Mouse (Mus musculus) lung, embryonic 15.5 days (tissue): ENCODE data around the gene 4931406C07Rik. TPM values are rescaled to one million over a fixed set of nuclear protein-coding genes. Genes with fewer than 3 reads are reported as not detected.
"Not testable (repeated sequence)": the region's sequence is repeated elsewhere in the genome, so short reads cannot be mapped to it uniquely, and the experiment has no call there.

Experiments
- ATAC-seq: fragments of 200-750 bp; cut with Nextera tagmentation; 2 replicates; pipeline ENCODE4 v1.8.0; 2017; ENCODE audit warnings: moderate number of reproducible peaks, borderline replicate concordance; ENCODE audit not compliant: low FRiP score, low TSS enrichment; ENCODE audit errors: extremely low read depth
- H3K27ac ChIP-seq: fragments of 300-500 bp; sonication (generic); 2 replicates; pipeline ENCODE4 v1.5.1; 2015; ENCODE audit warnings: moderate library complexity, mild to moderate bottlenecking, inconsistent platforms
- H3K27me3 ChIP-seq: fragments of 300-500 bp; sonication (generic); 2 replicates; pipeline ENCODE4 v1.6.1; 2015; ENCODE audit warnings: inconsistent platforms
- H3K36me3 ChIP-seq: fragments of 300-500 bp; sonication (generic); 2 replicates; pipeline ENCODE4 v1.6.1; 2015; ENCODE audit warnings: inconsistent platforms
- H3K4me1 ChIP-seq: fragments of 300-500 bp; sonication (generic); 2 replicates; pipeline ENCODE4 v1.6.1; 2015; ENCODE audit warnings: inconsistent platforms
- H3K4me2 ChIP-seq: fragments of 300-500 bp; sonication (generic); 2 replicates; pipeline ENCODE4 v1.6.1; 2015; ENCODE audit warnings: inconsistent platforms, mild to moderate bottlenecking, moderate library complexity
- H3K4me3 ChIP-seq: fragments of 300-500 bp; sonication (generic); 2 replicates; pipeline ENCODE4 v1.5.1; 2015; ENCODE audit warnings: mild to moderate bottlenecking, inconsistent platforms
- H3K9ac ChIP-seq: fragments of 300-500 bp; sonication (generic); 2 replicates; pipeline ENCODE4 v1.6.1; 2015; ENCODE audit warnings: inconsistent platforms
- H3K9me3 ChIP-seq: fragments of 300-500 bp; sonication (generic); 2 replicates; pipeline ENCODE4 v1.6.1; 2016; ENCODE audit warnings: inconsistent platforms
- WGBS: fragments of 180-500 bp; shearing (Covaris S2); methylation state at CpG from one replicate; pipeline ENCODE4 v1.1.7; 2015; 5-methylcytosine and 5-hydroxymethylcytosine counted together
- polyA plus RNA-seq: library from polyadenylated mRNA; unstranded; fragments of >200 nt; fragmentation: Nextera tagmentation; extraction: Ambion mirVana; gene quantifications from 2 replicates; pipeline ENCODE4 v1.2.1, GENCODE M21; 2015

4931406C07Rik gene
- 9.0 and 10.0 TPM in 2 replicates for polyA plus RNA-seq

GRCm38 (mm10) chr9:15306398-15307119, at the start of gene 4931406C07Rik:
TSS of gene 4931406C07Rik (minus strand) at chr9:15306448.
- Histone ChIP-seq H3K27ac (peak within 1 kb of the TSS; percentile 91), H3K36me3 (peaks cover 27% of the 10 kb centered on the region), H3K9ac (peak within 1 kb of the TSS; percentile 91), H3K4me3 (peak within 1 kb of the TSS; percentile 72), H3K9me3 (no peaks in the 10 kb centered on the region), H3K4me2 (peak within 1 kb of the TSS; percentile 60), H3K4me1 (peaks cover 21% of the 10 kb centered on the region), H3K27me3 (no peaks in the 10 kb centered on the region)
- ATAC-seq, result peak; percentile 73
- under 1% methylated on average over 35 of the region's 35 CpGs for WGBS

- Histone ChIP-seq H3K4me2 (no peak overlapping the region), H3K4me3 (no peak overlapping the region), H3K27me3 (no peaks in the 10 kb centered on the region), H3K4me1 (no peaks in the 10 kb centered on the region), H3K36me3 (peaks cover 58% of the 10 kb centered on the region), H3K9ac (no peak overlapping the region), H3K27ac (no peak overlapping the region), H3K9me3 (no peaks in the 10 kb centered on the region)
- 59% methylated on average over 2 of the region's 2 CpGs for WGBS
- no peak for ATAC-seq
These were observed 43.7 kb upstream of the 4931406C07Rik start for GRCm38 (mm10) chr9:15349925-15350324.

- Histone ChIP-seq H3K4me3 (no peak overlapping the region), H3K27me3 (no peaks in the 10 kb centered on the region), H3K27ac (no peak overlapping the region), H3K9me3 (no peaks in the 10 kb centered on the region), H3K36me3 (peaks cover 82% of the 10 kb centered on the region), H3K4me1 (no peaks in the 10 kb centered on the region), H3K9ac (no peak overlapping the region), H3K4me2 (no peak overlapping the region)
- ATAC-seq, result no peak
- WGBS, result 82% methylated on average over 4 of the region's 4 CpGs
These were observed 31.5 kb upstream of the 4931406C07Rik start for GRCm38 (mm10) chr9:15337776-15338175.

GRCm38 (mm10) chr9:15318170-15318742, 12.0 kb upstream of the 4931406C07Rik start:
- no peaks in the 10 kb centered on the region for H3K9me3 ChIP-seq
- no peak overlapping the region for H3K4me2 ChIP-seq
- no peaks in the 10 kb centered on the region for H3K27me3 ChIP-seq
- no peak overlapping the region for H3K4me3 ChIP-seq
- no peaks in the 10 kb centered on the region for H3K4me1 ChIP-seq
- H3K27ac ChIP-seq, result no peak overlapping the region
- H3K9ac ChIP-seq, result no peak overlapping the region
- peaks cover 61% of the 10 kb centered on the region for H3K36me3 ChIP-seq
- 74% methylated on average over 2 of the region's 2 CpGs for WGBS
- no peak for ATAC-seq

GRCm38 (mm10) chr9:15317223-15318169, 11.2 kb upstream of the 4931406C07Rik start:
- 51% methylated on average over 5 of the region's 5 CpGs for WGBS
- no peak overlapping the region for H3K4me2 ChIP-seq
- ATAC-seq, result no peak
- no peaks in the 10 kb centered on the region for H3K27me3 ChIP-seq
- no peaks in the 10 kb centered on the region for H3K9me3 ChIP-seq
- no peaks in the 10 kb centered on the region for H3K4me1 ChIP-seq
- H3K27ac ChIP-seq, result no peak overlapping the region
- no peak overlapping the region for H3K9ac ChIP-seq
- H3K36me3 ChIP-seq, result peaks cover 59% of the 10 kb centered on the region
- H3K4me3 ChIP-seq, result no peak overlapping the region

GRCm38 (mm10) chr9:15316296-15316695, 10.0 kb upstream of the 4931406C07Rik start:
- H3K4me2 ChIP-seq, H3K4me3 ChIP-seq, H3K27me3 ChIP-seq, ATAC-seq, H3K27ac ChIP-seq, H3K9ac ChIP-seq, H3K4me1 ChIP-seq, H3K9me3 ChIP-seq: not testable (repeated sequence)
- peaks cover 59% of the 10 kb centered on the region for H3K36me3 ChIP-seq
- 88% methylated on average over 2 of the region's 2 CpGs for WGBS

GRCm38 (mm10) chr9:15314619-15315018, 8.4 kb upstream of the 4931406C07Rik start:
- 100% methylated on average over 1 of the region's 1 CpGs for WGBS
- Histone ChIP-seq H3K9ac (no peak overlapping the region), H3K4me1 (no peaks in the 10 kb centered on the region), H3K27ac (no peak overlapping the region), H3K36me3 (peaks cover 68% of the 10 kb centered on the region), H3K9me3 (no peaks in the 10 kb centered on the region), H3K27me3 (no peaks in the 10 kb centered on the region), H3K4me3 (no peak overlapping the region), H3K4me2 (no peak overlapping the region)
- ATAC-seq, result no peak

GRCm38 (mm10) chr9:15313633-15314032, 7.4 kb upstream of the 4931406C07Rik start:
- peaks cover 7% of the 10 kb centered on the region for H3K4me1 ChIP-seq
- peaks cover 74% of the 10 kb centered on the region for H3K36me3 ChIP-seq
- 85% methylated on average over 5 of the region's 5 CpGs for WGBS
- H3K9me3 ChIP-seq, result no peaks in the 10 kb centered on the region
- H3K27me3 ChIP-seq, result no peaks in the 10 kb centered on the region
- H3K27ac ChIP-seq, result no peak overlapping the region
- H3K9ac ChIP-seq, result no peak overlapping the region
- no peak overlapping the region for H3K4me3 ChIP-seq
- no peak overlapping the region for H3K4me2 ChIP-seq
- ATAC-seq, result no peak

- Histone ChIP-seq H3K9ac (no peak overlapping the region), H3K27me3 (no peaks in the 10 kb centered on the region), H3K4me2 (no peak overlapping the region), H3K4me1 (peaks cover 20% of the 10 kb centered on the region), H3K9me3 (no peaks in the 10 kb centered on the region), H3K27ac (no peak overlapping the region), H3K4me3 (no peak overlapping the region), H3K36me3 (peaks cover 73% of the 10 kb centered on the region)
- no peak for ATAC-seq
- 90% methylated on average over 2 of the region's 2 CpGs for WGBS
These were observed 5.9 kb upstream of the 4931406C07Rik start for GRCm38 (mm10) chr9:15312054-15312735.

GRCm38 (mm10) chr9:15310179-15310578, 3.9 kb upstream of the 4931406C07Rik start:
- H3K36me3 ChIP-seq, result peaks cover 60% of the 10 kb centered on the region
- no peak overlapping the region for H3K4me3 ChIP-seq
- H3K4me1 ChIP-seq, result peaks cover 21% of the 10 kb centered on the region
- no peaks in the 10 kb centered on the region for H3K27me3 ChIP-seq
- no peak overlapping the region for H3K9ac ChIP-seq
- H3K9me3 ChIP-seq, result no peaks in the 10 kb centered on the region
- H3K4me2 ChIP-seq, result no peak overlapping the region
- 85% methylated on average over 1 of the region's 1 CpGs for WGBS
- no peak overlapping the region for H3K27ac ChIP-seq
- ATAC-seq, result no peak

GRCm38 (mm10) chr9:15309425-15309824, 3.2 kb upstream of the 4931406C07Rik start:
- peaks cover 52% of the 10 kb centered on the region for H3K36me3 ChIP-seq
- H3K27me3 ChIP-seq, result no peaks in the 10 kb centered on the region
- no peak overlapping the region for H3K4me3 ChIP-seq
- no peak for ATAC-seq
- no peak overlapping the region for H3K9ac ChIP-seq
- H3K27ac ChIP-seq, result no peak overlapping the region
- WGBS, result 26% methylated on average over 4 of the region's 4 CpGs
- peak overlapping the region; percentile 4; the same call in 1 of the 2 replicates for H3K4me2 ChIP-seq
- no peaks in the 10 kb centered on the region for H3K9me3 ChIP-seq
- peaks cover 21% of the 10 kb centered on the region for H3K4me1 ChIP-seq
